Mouse (Mus musculus) ES-Bruce4 (cell line): ENCODE measurements around the gene Hnrnpul1.

Source experiments
- CTCF ChIP-seq: IDR thresholded peaks from one replicate; pipeline ENCODE4 v1.8.1; 2011; ENCODE audit warnings: low read depth, low read length
- POLR2A ChIP-seq: IDR thresholded peaks from one replicate; pipeline ENCODE4 v1.8.1; 2011; ENCODE audit warnings: low read length; ENCODE audit not compliant: insufficient read depth

GRCm38 (mm10) chr7:25694104-25694503 is 60.5 kb downstream of the Hnrnpul1 start:
- TF ChIP-seq CTCF (no peak), POLR2A (no peak)
